Mouse (Mus musculus) embryo, embryonic 9.5 days (tissue): Measurements from ENCODE around the gene Tmem132d.
A peak's percentile ranks its signal among the peaks of the same experiment; 100 is the strongest.
"Not testable (repeated sequence)": the region's sequence is repeated elsewhere in the genome, so short reads cannot be mapped to it uniquely, and the experiment has no call there.

Experiments
- DNase-seq: peaks from one replicate; pipeline ENCODE4 v3.0.0-alpha.2; 2017; ENCODE audit errors: extremely low spot score

Gene Tmem132d

GRCm38 (mm10) chr5:127800907-127801306 lies 632.0 kb downstream of the Tmem132d start:
- DNase-seq: no peak

DNA sequence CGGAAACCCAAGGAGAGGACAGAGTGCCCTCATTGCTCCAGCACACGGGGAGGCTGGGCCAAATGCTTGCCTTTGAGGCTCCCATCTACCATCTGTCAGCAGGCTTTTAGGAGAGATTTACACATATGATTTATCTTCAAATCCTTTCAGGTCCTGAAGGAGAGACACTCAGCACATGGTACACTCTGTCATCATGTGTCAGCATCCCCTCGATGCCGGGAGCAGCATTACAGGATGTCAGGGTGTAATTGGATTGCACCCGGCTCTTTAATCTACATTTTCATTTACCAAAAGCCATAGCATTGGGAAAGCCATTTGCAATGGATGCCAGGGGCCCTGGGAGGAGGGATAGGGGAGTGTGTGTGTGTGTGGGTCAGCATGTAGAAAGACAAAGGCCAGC lies 651.7 kb downstream of the Tmem132d start:
- DNase-seq: no peak

GRCm38 (mm10) chr5:127775749-127776148 lies 657.1 kb downstream of the Tmem132d start:
- DNase-seq: no peak

DNA sequence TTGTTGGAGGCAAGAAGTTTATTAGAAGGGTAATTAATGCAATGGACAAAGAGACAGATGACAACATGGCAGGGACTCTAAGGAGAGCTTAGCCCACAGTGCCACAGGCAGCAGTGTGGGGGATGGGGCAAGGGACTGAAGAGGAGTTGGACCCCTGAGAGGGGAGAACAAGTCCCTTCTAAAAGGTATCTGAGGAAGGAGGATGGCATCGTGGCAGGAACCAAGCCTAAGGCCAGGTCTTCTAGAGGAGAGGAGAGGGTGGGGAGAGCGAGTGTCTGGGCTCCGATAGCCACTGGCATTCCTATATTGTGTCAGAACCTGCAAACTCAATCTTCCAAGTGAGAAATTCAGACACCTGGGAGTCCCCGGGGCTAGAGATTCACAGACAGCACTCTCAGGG lies 674.3 kb downstream of the Tmem132d start:
- DNase-seq: no peak

DNA sequence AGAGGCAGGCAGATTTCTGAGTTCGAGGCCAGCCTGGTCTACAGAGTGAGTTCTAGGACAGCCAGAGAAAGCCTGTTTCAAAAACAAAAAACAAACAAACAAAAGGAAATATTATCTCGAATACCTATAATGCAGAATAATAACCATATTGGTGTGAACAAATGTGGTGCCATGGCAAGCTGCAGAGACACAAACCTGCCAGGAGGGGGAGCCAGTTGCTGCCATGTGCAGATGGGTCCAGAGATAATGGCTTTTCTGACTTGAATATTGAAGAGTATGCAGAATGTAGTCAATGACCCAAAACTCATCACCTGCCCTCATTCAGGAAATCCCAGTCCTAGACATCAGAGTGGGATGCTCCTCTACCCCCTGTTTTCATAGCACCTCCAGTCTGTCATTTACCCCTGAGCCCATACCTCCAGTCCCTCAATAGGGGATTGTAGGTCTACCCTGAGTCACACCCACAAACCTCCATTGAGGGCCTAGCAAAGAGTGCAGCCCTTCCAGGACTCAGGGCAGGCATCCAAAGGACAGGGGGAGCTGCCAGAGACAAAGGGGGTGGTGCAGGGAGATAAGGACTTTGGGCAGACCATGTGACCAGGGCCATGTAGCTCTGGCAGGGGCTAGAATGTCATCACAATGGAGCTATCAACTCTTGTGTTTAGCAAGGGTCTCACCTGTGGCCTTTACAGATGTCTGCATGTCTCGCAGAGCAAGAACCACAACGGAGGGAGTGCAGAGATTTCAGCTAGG lies 676.0 kb downstream of the Tmem132d start:
- DNase-seq: no peak

- DNase-seq: no peak
Observed at GRCm38 (mm10) chr5:127756011-127756410, 676.9 kb downstream of the Tmem132d start.

DNA sequence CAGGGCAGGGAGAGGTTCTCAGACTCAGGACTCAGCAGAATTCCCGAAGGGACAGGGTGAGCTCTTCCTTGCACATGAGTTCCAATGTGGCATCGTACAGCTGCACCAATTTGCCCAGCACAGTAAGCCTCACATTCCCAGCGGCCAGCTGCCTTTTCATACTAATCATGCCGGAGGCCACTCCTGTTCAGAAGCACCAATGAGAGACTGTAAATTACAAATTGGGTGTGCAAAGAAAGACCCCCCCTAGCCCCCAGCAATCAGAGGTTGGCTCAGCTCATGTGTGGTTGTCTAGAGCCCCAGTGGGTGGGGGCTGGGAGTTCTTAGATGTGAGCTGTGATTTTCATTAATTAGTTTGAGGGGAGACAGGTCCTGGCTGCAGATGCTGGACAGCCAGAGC lies 677.3 kb downstream of the Tmem132d start:
- no peak for DNase-seq

DNA sequence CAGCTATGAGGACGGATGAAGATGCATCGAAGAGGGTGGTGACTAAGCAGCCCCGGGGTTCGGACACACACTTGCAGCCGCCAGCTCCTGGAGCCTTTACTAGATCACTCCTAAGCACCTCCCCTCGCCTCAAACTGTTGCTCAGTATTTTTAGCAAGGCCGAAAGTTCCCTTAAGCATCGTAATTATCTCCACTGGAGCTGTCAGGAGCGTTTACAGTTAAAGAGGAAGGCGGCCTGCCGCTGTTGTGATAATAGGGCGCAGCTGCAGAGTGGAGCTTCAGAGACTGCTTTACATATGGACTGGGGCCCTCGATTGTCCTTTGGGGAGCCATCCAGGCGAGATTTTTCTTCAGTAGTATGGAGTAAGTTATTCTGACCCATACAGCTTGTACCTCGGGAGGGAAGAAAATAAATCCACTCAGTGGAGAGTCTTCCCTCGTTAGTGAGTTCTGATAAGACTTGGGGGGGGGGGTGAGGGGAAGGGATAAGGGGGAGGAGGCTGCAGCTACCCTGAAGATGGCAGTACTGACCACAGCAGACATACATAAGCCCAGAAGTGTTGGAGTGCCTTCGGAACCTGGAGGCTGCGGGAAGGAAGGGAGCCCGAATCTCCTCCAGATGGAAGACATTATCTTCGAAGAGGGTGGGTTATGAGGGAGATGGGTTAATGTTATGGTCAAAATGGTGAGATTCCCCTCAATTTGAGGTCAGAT lies 681.5 kb downstream of the Tmem132d start:
- peak; percentile 19 for DNase-seq

- not testable (repeated sequence) for DNase-seq
Observed at GRCm38 (mm10) chr5:127749540-127749939, 683.3 kb downstream of the Tmem132d start.

GRCm38 (mm10) chr5:127741331-127741730 lies 691.5 kb downstream of the Tmem132d start:
- DNase-seq: no peak
